Mouse (Mus musculus) urinary bladder, postnatal 36 days (tissue): ENCODE data around the gene Gins3.
"Not testable (repeated sequence)": the region's sequence is repeated elsewhere in the genome, so short reads cannot be mapped to it uniquely, and the experiment has no call there.

ENCODE experiments used
- DNase-seq, 2 experiments: peaks; one replicate each; pipeline ENCODE4 v3.0.0; 2022; ENCODE audit warnings: low spot score in 2 of 2, mixed read lengths in 1 of 2

The Gins3 gene

DNA sequence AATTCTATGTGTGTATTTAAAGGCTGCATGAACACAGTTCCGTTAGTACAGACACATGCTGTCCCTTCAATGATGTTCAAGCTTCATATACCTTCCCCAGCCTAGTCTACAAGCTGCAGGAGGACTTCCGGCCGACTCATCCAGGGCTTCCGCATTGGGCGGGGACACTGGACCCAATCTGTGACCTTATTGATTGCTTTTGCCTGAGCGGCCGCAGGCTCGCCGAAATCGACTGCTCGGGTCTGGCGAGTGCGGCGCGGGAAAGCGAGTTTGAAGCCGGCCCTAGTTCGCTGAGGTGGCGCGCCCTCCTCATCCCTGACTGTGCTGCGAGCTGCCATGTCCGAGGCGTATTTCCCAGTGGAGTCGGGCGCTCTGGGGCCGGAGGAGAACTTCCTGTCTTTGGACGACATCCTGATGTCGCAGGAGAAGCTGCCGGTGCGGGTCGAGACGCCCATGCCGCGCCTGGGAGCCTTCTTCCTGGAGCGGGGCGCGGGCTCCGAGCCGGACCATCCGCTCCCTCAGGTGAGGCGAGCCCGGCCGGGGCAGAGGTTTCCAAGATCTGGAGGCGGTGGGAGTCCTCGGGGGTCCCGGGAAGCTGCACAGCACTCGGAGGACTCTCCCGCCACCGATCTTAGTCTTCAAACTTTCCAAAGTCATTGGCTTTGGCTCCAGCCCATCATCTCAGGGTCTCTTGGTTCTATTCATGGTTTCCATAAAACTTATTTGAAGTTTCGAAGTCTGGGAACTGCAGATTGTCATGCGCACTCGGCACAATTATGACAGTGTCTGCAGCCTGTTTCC lies at the start of gene Gins3:
Gene Gins3, plus strand, starts transcription at position 192 of the 801 bp plus-strand sequence.
- peak; percentile 94 for DNase-seq

- DNase-seq: no peak
Observed at GRCm38 (mm10) chr8:95587339-95587738, 45.9 kb upstream of the Gins3 start.

- DNase-seq: no peak
Observed at GRCm38 (mm10) chr8:95589282-95589681, 44.0 kb upstream of the Gins3 start.

GRCm38 (mm10) chr8:95590539-95590938 lies 42.7 kb upstream of the Gins3 start:
- no peak for DNase-seq

DNA sequence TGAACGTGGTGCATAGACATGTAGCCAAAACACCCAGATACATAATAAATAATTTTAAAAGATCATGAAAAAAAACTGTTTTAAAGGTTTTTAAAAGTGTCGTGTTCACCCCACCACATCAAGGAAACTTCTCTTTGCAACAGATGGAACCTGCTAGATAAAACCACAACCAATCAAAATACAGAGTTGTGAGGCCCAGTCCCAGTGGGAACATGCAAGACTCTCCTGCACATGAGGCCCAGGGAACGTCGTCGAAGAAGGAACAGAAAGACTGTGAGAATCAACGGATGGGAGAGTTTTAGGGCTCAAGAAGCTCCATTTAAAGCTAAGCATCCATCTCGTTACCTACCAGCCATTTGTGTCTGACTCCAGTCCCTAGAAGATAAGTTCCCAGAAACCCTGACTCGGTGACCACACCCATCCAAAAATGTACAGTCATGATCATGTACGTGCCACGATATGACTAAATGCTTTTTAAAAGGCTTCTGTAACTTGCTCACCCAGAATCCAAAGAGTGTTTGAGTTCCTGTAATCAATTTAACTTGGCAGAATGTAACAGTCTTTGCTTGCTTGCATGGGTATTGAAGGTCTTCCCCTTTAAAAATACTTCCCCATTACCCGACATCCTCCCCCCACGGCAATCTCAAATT lies 41.0 kb upstream of the Gins3 start:
- no peak for DNase-seq

DNA sequence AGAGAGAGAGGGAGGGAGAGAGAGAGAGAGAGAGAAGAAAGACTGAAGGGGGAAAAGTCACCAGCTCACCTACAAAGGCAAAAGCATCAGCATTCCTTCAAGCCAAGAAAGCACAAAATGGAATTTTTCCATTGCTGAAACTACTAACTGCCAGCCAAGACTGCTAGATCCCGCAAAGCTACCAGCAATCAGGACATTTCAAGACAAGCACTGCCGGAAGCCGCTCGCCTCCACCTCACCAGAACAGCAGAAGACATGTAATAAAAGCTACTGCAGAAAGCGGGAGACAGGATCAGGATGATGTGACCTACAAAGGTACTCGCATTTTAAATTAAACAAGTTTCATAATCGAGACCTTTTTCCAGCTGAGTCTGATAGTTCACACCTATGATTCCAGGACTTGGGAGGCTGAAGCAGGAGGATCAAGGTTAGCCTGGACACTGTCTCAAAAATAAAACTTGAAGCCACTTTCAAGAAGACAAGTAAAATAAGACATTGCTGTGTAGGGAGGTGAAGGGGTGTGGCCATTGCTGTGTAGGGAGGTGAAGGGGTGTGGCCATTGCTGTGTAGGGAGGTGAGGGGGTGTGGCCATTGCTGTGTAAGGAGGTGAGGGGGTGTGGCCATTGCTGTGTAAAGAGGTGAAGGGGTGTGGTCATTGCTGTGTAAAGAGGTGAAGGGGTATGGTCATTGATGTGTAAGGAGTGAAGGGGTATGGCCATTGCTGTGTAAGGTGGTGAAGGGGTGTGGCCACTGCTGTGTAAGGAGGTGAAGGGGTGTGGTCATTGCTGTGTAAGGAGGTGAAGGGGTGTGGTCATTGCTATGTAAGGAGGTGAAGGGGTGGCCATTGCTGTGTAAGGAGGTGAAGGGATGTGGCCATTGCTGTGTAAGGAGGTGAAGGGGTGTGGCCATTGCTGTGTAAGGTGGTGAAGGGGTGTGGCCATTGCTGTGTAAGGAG lies 39.5 kb upstream of the Gins3 start:
- DNase-seq: no peak

DNA sequence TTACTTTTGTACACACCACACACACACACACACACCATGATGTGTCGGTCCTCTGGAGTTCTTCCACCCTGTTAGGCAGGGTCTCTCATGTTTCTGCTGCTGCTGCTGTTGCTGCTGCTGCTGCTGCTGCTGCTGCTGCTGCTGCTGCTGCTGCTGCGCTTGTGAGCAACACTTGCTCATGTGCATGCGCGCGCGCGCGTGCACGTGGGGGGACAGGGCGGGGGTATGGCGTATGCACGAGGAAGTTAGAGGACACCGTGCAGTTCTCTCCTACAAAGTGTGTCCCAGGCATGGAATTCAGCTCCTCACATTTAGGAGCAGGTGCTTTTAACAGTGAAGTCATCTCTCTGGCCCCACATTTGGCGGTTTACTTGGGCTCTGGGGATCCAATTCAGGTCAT lies 38.1 kb upstream of the Gins3 start:
- DNase-seq: no peak

GRCm38 (mm10) chr8:95596841-95597241 lies 36.4 kb upstream of the Gins3 start:
- DNase-seq: no peak

- DNase-seq: peak; percentile 10 to 26
Observed at GRCm38 (mm10) chr8:95599861-95600260, 33.4 kb upstream of the Gins3 start.

DNA sequence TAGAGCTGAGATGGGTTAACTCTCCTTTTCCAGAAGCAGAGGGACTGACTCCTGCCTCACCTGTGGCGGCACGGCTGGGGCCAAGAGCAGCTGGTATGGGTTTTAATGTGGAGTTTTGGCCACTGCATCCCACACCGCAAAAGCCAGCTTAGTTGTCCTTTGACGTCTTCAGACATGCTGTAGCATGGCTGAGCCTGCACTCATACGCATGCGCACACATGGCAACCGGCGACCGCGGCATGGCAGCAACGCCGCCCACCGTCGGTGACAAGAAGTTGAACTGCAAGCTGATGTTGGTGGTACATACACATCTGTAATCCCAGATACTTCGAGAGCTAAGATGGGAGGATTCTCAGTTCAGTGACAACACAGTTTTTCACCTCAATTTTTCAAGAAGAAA lies 31.9 kb upstream of the Gins3 start:
- DNase-seq: no peak

DNA sequence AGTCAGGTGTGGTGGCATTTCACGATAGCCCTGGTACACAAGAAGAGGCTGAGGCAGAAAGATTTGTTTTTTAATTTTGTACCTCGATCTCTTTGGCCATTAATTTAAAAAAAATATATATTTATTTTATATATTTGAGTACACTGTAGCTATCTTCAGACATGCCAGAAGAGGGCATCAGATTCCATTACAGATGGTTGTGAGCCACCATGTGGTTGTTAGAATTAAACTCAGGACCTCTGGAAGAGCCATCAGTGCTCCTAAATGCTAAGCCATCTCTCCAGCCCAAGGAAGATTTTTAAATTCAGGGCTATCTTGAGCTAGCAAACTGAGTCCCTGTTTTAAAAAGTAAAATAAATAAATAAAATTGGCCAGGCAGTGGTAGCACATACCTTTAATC lies 31.1 kb upstream of the Gins3 start:
- DNase-seq: no peak

DNA sequence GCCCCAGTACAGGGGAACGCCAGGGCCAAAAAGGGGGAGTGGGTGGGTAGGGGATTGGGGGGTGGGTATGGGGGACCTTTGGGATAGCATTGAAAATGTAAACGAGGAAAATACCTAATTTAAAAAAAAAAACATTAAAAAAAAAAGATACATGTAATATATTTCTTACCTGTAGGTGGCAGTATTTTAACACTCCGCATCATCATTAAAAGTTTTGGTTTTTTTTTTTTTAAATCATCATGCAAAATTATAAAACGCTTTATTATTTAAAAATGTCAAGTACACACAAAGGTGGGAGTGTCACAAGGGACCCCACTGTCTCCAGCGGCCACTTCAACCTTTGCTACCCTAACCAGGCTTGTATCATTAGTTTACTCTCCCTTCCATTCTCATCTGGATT lies 26.7 kb upstream of the Gins3 start:
- DNase-seq: not testable (repeated sequence)

GRCm38 (mm10) chr8:95607210-95607609 lies 26.0 kb upstream of the Gins3 start:
- no peak for DNase-seq

DNA sequence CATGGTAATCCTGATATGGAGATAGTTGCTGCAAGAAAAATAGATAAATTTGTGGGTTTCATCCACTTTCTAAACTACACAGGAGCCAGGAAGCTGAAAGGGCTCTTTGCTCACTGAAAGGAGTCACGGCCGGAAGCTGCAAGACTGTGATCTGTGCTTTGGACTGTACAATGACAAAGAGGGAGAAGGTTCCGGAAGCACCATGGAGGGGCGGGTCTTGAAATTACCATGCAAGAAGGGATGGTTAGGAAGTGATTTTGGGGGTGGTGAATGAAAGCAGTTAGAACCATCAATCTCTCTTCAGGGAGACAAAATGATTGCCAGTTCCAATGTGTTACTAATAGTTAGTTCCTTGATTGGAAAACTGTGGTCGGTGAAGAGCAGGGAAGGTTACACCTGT lies 23.8 kb upstream of the Gins3 start:
- no peak for DNase-seq

DNA sequence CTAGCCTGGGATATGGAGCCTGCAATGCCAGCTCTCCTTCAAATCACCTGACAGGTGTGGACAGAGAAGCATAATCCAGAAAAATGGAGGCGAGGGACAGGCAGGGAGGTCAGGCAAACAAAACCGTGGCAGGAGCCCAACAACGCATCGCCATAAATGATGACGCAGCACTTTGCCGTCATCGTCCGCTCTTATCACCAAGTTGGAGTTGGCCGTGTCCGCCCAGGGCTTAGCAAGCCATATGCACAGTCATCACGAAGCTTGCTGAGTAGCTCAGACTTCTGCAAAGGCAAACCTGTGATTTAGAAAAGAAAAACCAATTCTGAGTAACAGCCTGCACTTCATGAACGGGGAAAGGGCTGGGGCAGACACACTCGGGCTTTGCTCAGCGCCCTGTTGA lies 22.5 kb upstream of the Gins3 start:
- no peak for DNase-seq

DNA sequence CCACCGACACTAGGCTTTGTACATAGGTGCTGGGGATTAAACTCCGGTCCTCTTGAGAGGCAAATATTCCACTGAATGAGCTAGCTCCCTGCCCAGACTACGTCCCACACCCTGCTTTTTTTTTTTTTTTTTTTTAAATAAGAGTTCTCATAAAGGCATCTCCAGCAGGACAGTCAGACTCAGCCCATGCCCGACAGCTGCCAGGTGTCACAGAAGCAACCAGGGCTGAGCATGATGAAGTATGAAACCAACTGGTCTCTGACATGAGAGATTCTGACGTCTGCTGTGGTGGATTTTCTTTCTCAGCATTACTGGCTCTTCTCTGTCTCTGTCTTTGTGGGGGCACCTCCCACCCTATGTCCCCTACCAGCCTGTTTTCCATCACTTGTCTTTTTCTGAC lies 21.5 kb upstream of the Gins3 start:
- no peak for DNase-seq

- DNase-seq: no peak
Observed at GRCm38 (mm10) chr8:95616383-95616782, 16.9 kb upstream of the Gins3 start.

DNA sequence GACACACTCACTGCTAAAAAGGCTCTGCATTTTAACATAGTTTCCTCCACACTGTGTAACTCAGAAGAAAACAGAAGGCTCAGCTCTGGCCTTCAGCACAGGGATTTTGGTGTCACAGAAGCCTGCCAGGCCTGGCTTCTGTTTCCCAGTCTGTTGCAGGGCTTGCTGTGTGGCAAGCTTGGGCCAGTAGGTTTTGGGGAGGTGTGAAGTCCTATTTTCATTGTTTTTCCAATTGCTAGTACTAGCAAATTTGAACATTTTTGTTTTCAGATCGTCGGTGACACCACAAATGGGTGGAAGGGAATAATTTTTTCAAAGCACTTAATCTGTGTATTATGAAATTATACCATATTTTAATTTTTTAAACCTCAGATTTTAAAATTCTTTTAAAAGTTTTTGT lies 13.2 kb upstream of the Gins3 start:
- DNase-seq: no peak

- no peak for DNase-seq
Observed at GRCm38 (mm10) chr8:95624833-95625232, 8.4 kb upstream of the Gins3 start.

DNA sequence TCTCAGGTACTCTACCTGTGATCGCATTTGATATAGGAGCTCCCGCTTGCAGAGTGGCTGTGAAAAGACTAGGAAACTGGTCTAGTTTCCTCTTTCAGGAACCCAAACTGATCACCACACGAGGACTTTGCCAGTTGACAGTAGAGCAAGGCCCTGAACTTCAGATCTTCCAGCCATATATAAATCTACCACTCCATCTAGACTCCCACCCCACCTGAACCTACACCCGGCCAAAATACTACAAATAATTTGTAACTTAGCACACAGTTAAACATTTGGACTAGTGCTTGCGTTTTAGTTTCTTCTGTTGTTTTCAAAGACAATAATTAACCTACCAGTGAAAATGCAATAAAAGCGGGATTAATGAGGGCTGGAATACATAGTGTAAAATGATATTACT lies 413 bp upstream of the Gins3 start:
- no peak for DNase-seq

- no peak for DNase-seq
Observed at GRCm38 (mm10) chr8:95634063-95634340, 749 bp downstream of the Gins3 start.

- DNase-seq: no peak
Observed at GRCm38 (mm10) chr8:95644942-95645341, 11.7 kb downstream of the Gins3 start.

DNA sequence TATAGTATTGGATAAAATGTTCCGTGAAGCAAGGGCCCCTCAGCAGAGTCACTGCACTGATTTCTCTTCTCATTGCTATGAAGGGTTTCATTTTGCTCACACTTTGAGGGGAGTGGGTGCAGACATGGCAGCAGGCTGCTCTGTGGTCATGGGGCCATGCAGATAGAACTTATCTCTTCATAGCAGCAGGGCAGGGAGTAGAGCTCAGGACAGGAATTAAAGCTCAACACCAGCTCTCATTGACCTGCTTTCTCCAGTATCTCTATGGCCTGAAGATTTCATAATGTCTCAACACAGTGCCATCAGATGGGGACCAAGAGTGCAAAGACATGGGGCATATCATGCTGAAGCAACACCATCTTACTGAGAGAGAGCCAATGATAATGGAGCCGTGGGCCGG lies 15.0 kb downstream of the Gins3 start:
- no peak for DNase-seq
